Mouse (Mus musculus) myocyte (in vitro differentiated cells): ENCODE results near the gene Gipr.
A peak's percentile ranks its signal among the peaks of the same experiment; 100 is the strongest.

Source experiments
- CEBPB ChIP-seq: IDR thresholded peaks from 2 replicates; pipeline ENCODE4 v1.6.1; 2011; ENCODE audit warnings: mild to moderate bottlenecking, moderate library complexity; ENCODE audit not compliant: poor library complexity, insufficient read depth, severe bottlenecking
- E2F4 ChIP-seq: IDR thresholded peaks from one replicate; pipeline ENCODE4 v1.6.1; 2011; ENCODE audit warnings: mild to moderate bottlenecking, control low read depth, moderate library complexity; ENCODE audit not compliant: insufficient read depth
- MAX ChIP-seq: IDR thresholded peaks from one replicate; pipeline ENCODE4 v1.6.1; 2011; ENCODE audit warnings: low read depth, mild to moderate bottlenecking, control low read depth
- POLR2A ChIP-seq: IDR thresholded peaks from one replicate; pipeline ENCODE4 v1.6.1; 2011; ENCODE audit warnings: low read depth, mild to moderate bottlenecking, control low read depth, moderate library complexity; ENCODE audit not compliant: insufficient read length
- POLR2AphosphoS2 ChIP-seq: IDR thresholded peaks from one replicate; pipeline ENCODE4 v1.6.1; 2011; ENCODE audit warnings: low read depth, control low read depth; ENCODE audit not compliant: insufficient read length
- REST ChIP-seq: IDR thresholded peaks from one replicate; pipeline ENCODE4 v1.6.1; 2011; ENCODE audit warnings: mild to moderate bottlenecking, control low read depth, moderate library complexity; ENCODE audit not compliant: insufficient read depth, insufficient read length
- SRF ChIP-seq: IDR thresholded peaks from one replicate; pipeline ENCODE4 v1.6.1; 2011; ENCODE audit warnings: low read depth; ENCODE audit not compliant: control insufficient read depth, insufficient read length
- TCF12 ChIP-seq: IDR thresholded peaks from one replicate; pipeline ENCODE4 v1.6.1; 2011; ENCODE audit warnings: mild to moderate bottlenecking, control low read depth; ENCODE audit not compliant: poor library complexity, insufficient read depth, severe bottlenecking
- USF1 ChIP-seq: IDR thresholded peaks from one replicate; pipeline ENCODE4 v1.6.1; 2011; ENCODE audit warnings: low read depth, mild to moderate bottlenecking, control low read depth, moderate library complexity

DNA sequence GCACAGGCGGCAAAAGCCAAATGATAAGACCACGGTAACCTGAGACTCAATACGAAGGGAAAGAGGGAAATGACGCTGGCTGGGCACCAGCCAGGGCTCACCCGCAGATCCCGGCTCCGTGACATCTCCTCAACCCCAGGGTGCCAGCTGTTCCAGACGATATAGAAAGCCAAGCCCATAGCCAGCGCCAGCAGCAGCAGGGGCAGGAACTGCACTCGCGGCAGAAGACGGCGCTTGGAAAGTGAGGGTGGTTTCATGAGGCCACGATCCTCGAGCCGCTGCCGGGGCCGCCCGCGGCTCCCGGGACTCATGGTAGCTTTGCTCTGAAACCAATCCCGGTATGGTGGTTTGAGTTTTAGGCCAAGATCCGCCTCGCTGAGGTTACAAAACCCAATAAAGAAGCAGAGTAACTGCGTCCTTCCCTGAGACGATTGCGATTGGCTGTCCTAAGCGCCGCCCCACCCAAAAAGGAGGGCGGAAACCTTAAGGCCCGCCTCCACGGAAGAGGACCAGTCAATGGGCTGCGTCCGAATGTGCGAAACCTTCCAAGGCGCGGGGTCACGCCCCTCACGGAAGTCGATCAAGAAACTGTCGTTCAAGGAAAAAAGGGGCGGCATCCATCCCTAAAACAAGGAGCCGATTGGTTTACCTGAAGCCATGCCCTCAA, 16.9 kb downstream of the Gipr start, which contains the start of gene Qpctl:
- TF ChIP-seq POLR2A (peak; percentile 76), SRF (no peak), TCF12 (no peak), POLR2AphosphoS2 (no peak), REST (no peak), E2F4 (no peak), MAX (no peak), CEBPB (no peak), USF1 (no peak)
